Mouse (Mus musculus) mouse trophoblast stem cell (cell line): ENCODE data around the gene Fkbp6.
"Not testable (repeated sequence)": the region's sequence is repeated elsewhere in the genome, so short reads cannot be mapped to it uniquely, and the experiment has no call there.

Experiments used
- in situ Hi-C, 2 experiments: fragments of 300-500 bp; cut with MseI, MboI; formaldehyde crosslinking; loops; 2 replicates in 1 of 2; 3 replicates in 1 of 2; pipeline ENCODE4 v1.15.1; 2025

Fkbp6 gene

DNA sequence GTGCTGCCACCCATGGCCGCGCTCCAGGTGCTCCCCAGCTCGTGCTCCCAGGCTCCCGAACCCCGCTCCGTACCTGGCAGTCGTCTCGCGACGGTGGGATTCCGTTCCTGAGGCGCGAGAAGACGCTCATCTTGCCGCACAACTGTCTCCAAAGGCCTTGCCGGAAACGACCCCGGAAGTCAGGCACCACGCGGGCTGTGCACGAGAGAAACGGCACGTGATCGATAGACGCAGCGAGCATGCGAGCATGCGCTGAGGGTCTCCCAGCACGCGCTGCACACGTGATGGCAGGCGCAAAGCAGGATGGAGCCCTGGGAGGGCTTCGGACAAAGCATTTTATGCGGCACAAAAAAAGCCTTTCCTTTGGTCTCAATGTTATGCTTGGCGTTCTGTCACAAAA is at the start of gene Fkbp6:
Fkbp6 (minus strand) TSS at position 183 of the 400 bp plus-strand sequence.
- in situ Hi-C loops = no loop called here

DNA sequence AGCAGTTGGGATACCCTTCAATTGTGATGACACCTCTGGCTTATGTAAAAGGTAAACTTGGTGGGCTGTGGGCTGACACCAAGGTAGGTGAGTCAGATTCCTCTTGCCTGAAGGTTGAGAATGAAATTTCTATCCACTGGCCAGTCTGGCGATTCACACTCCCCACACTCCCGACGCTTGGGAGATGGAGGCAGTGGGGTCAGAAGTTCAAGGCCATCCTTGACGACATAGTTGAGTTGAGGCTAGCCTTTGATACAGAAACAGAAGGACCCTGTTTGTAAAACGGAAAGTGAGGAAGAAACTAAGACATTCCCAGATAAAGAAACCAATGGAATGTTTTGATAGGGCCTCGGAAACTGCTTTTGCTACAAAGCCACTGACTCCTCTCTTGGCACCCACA is 49.5 kb upstream of the Fkbp6 start:
- in situ Hi-C loops = no loop called here

DNA sequence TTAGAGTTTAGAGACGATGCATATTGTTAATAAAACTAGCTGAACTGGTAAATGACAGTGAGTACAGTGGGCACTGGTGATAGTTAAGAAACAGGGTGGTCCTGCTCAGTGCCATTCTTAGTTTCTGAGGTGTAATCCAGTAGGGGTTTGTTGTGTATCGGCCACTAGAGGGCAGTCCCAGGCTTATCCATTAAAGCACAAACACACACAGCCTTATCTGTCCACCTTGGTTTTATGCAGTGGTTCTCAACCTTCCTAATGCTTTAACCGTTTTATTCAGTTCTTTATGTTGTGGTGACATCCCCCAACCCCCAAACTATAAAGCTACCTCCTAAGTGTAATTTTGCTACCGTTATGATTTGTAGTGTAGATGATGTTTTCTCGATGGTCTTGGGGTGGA is 46.0 kb upstream of the Fkbp6 start:
- in situ Hi-C loops = no loop called here

DNA sequence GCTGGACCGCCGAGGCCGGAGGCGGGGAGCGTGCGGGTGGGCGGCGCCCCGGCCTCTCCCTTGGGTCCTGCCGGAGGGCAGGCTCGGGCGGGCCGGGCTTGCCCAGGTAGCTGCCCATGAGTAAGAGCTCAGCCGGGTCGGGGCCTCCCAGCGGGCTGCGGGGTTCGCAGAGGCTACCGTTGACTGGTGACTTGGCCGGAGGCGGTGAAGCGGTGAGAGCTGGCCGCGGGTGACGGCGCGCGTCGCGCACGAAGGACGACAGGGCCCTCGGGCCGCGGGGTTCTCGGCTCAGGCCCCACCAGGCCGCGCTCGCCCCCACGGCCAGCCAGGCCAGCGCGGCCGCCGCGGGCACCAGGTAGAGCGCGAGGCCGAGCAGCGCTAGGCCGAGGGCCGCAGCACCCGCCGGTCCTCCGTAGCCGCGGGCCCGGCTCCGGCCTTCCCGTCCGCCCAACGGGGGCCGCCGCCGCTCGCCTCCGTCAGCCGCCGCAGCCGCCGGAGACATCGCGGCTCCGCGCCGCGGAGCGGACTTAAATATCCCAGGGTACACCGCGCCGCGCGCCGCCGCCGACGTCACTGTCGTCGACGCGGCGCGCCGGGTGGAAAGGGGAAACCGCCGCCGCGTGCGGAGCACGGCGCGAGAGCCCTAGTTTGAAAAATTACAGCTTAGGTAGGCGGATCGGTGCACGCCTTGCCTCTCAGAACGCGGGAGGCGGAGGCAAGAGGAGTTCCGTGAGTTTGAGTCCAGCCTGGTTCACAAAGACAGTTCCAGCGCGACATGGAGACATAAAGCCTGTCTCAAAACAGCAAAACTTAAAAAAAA is 44.4 kb upstream of the Fkbp6 start, which contains the start of gene Pom121:
Pom121 (minus strand) TSS at position 543 of the 820 bp plus-strand sequence.
- in situ Hi-C loops = no loop called here

DNA sequence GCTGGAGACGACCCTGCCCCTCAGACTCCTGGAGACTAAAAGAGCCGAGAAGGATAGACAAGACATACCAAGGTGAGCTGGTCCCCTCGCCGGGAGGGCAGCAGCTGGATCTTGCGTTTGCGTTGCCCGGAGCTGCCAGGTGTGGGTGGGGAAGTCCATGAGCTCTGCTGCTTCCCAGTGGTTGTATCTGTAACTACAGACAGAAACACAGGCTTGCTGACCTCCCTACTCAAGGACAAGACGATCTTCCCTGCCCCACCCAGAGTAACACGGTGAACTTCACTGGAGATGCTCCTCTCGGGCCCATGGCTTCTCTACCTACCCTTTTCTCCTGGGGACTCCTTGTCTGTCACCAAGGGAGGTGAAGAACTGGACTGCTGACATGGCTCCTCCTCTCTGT is 33.9 kb upstream of the Fkbp6 start:
- in situ Hi-C loops = no loop called here

DNA sequence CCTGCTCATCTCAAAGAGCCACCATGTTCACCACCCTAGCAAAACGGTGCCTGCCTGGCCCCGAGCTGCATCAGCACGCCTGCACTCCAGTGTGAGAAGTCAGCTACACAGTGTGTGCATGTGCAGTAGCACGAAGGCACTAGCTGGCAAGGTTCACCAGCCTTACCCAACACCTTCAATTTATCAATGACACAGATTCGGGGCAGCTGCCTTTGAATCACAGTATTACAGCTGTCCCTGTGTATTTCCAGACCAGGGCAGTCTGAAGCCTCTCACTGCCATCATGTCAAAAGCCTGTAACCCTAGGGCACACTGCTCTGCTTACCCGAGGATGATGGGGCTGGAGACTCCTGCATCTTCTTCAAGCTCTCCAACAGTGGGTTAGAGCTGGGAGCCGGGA is 32.9 kb upstream of the Fkbp6 start:
- in situ Hi-C loops = no loop called here

DNA sequence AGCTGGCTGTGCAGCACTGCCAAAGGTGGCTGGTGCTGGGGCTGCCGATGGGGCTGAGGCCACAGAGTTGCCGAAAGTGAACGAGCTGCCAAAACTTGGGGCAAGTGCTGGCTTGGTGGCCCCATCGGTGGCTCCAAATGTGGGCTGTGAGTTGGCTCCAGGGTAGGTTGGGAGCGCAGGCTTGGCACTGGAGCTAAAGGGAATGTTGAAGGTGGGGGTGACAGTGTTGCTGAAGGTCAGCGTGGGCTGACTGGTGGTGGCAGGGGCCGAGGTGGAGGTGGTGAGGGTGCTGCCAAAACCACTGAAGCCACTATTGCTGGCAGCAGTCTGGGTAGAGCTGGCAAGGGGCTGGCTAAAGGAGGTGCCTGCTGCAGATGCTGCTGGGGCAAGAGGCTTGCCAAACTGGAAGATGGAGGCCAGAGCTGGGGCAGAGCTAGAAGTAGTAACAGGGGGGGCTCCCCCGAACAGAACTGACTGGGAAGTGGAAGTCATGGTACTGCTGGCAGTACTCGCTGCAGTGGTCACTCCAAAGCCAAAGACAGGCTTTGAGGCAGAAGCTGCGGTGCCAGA is 31.6 kb upstream of the Fkbp6 start:
- in situ Hi-C loops = no loop called here

DNA sequence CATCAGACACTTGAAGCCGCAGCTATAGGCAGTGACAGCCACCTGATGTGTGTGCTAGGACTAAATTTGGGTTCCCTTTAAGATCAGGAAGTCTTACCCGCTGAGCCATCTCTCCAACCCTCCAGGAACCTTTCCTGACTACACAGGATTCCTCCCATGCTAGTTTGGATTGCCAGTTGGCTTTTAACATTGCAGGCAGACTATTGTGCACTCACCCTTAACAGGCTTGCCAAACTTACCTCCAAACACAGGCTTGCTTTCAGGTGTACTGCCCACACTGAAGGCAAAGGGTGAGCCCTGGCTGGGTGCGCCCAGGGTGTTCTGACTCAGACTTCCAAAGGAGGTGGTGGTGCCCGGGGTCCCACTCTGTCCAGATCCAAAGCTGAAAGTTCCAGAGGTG is 30.8 kb upstream of the Fkbp6 start:
- in situ Hi-C loops = no loop called here

DNA sequence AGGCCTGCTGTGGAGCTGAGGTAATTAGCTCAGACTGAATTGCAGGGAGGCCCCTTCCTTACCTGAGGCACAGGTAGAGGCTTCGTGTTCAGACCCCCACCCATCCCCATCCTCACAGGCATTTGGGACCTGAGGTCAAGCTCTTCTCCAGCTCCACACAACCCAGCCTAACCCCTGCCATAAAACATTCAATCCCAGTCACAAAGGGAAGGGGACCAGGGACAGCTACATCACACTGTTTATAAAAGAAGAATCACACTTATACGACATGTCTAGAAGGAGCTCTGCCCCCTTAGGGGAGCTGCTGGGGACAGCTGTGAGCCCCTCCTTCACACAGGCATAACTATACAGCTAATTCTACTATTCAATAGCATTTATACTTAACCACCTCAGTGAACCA is 26.5 kb upstream of the Fkbp6 start:
- in situ Hi-C loops = no loop called here

DNA sequence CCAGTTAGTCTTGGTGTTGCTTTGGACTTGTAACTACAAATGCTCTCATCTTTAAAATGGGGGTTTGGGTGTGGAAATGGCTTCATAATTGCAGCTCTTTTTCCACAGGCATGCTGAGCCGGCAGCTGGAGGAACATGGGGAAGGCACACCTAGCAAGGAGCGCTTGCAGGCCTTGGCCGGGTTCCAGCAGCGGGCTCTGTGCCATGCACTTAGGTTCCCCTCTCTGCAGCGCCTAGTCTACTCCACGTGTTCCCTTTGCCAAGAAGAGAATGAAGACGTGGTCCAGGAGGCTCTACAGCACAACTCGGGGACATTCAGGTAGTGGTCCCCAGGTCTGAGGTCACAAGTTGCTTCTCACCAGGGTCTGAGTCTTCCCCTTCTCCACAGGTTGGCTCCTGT is 25.3 kb upstream of the Fkbp6 start:
- in situ Hi-C loops = no loop called here

DNA sequence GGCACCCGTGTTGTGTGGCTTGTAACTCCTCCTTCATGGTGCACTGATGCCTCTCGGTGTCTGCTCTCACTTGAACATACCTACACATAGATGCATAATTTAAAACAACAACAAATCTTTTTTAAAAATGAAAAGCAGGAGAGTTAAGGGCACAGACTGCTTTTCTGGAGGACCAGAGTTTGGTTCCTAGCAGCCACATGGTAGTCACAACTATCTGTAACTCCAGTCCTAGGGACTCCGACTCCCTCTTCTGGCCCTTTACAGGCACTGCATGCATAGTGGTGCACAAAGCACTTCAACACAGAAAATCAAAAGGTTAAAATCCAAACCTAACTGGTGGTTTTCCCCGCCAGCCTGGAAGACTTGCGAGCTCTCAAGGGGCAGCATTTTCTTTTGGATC is 23.8 kb upstream of the Fkbp6 start:
- in situ Hi-C loops = no loop called here

DNA sequence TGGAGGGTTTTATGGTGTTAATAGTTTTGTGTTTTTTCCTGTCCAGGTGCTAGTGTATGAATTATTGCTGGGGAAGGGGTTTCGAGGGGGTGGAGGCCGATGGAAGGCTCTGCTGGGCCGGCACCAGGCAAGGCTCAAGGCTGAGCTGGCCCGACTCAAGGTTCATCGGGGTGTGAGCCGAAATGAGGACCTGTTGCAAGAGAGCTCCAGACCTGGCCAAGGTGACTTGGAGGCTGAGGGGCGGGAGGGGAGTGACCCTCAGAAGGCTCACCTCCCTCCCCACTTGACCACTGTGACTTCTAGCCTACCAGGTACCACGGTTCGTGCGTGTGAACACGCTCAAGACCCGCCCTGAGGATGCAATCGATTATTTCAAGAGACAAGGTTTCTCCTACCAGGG is 21.4 kb upstream of the Fkbp6 start:
- in situ Hi-C loops = no loop called here

DNA sequence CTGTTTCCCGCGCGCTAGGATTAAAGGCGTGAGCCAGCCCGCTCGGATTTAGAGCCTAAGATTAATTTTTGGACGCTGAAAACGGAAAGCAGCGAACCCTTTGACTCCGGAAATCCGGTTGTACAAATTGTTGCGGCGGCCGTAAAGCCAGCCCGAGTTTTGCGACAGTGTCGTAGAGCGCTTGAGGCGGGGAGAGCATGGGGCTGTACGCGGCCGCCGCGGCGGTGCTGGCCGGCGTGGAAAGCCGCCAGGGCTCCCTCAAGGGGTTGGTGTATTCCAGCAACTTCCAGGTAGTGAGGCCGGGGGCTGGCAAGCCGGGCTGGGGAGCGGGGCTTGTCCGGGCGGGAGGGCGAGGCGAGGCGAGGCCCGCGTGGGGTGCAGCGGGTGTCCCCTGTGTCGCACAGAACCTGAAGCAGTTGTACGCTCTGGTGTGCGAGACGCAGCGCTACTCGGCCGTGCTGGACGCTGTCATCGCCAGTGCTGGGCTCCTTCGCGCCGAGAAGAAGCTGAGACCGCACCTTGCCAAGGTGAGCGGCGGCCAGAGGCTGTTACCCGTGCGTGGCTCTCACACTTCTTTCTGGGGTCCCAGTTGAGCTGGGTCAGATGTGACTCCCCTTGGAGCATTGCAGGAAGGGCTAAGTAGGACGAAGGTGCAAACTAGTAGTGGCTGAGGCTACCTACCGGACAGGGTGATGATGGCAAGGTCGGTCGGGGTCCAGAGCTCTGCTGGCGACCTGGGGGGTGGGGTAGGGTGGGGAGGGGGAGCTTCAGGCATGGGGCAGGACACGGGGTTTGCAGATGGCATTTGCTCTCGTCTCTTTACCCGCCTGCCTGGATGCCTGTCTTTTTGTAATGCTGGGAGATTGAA is 20.2 kb upstream of the Fkbp6 start, which contains the start of gene Nsun5:
Nsun5 (plus strand) TSS at position 167 of the 868 bp plus-strand sequence.
- in situ Hi-C loops = no loop called here

DNA sequence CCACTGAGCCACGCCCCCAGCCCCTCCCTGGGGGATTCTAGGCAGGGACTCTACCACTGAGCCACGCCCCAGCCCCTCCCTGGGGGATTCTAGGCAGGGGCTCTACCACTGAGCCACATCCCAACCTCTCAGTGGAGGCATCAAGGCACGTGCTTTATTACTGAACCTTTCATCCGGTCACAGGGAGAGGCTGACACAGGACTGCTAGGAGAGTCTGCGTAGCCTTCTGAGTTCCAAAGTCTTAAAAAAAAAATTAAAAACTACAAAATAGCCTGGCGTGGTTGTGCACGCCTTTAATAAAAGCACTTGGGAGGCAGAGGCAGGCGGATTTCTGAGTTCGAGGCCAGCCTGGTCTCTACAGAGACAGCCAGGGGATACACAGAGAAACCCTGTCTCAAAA is 19.4 kb upstream of the Fkbp6 start:
- in situ Hi-C loops = not testable (repeated sequence)

DNA sequence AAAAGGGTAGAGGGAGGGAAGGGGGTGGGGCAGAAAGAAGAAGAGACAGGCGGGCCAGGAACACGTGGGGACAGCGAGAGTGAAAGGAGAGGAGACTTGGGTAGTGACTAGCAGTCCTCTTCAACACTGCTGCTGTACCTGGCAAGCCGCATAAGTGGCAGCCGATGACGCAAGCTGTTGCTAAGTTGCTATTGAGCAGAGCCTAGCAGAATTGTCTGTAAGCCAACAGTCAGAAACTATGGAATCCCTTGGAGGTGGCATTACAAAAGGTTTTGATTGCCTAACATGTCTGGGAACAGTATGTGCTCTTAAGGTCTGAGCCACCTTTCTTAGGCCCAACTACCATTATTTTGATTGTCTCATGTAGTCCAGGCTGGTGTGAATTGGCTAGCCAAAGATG is 18.5 kb upstream of the Fkbp6 start:
- in situ Hi-C loops = no loop called here

DNA sequence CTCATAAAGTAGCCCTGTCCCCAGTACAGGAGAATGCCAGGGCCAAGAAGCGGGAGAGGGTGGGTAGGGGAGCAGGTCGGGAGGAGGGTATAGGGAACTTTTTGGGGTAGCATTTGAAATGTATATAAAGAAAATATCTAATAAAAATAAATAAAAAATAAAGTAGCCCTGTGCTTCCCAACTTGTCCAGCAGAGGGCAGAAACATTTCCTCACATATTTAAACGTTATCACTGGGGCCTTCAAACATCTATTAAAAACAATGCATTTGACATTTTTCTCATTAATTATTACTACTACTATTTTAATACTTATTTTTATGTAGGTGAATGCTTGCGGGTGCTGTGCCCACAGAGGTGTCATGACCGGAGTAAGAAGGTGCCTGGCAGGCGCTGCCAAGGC is 18.0 kb upstream of the Fkbp6 start:
- in situ Hi-C loops = no loop called here

DNA sequence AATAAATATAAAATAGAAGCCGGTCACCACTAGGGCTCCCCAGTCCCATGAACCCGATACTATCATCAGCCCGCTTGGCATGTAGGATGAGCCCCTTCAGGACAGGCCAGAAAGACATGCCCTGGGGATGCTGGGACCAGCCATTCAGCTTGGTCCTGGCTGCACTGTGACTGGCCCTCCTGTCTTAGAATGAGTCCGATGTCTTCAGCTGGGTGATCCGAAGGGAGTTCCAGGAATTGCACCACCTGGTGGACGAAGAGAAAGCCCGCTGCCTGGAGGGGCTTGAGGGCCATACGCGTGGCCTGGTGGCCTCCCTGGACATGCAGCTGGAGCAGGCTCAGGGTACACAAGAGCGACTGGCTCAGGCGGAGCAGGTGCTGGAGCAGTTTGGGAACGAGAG is 13.7 kb upstream of the Fkbp6 start:
- in situ Hi-C loops = no loop called here

DNA sequence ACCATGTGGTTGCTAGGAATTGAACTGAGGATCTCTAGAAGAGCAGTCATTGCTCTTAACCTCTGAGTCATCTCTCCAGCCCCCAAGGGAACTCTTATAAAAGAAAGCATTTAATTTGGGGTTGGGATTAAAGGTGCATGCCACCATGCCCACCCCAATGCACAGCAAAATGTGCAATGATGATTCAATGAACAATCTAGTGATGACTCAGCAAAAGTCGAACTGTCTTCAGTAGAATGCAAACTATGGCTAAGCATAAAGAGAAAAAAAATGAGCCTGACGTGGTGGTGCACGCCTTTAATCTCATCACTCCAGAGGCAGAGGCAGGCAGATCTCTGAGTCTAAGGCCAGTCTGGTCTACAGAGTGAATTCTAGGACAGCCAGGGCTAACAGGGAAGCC is 12.7 kb upstream of the Fkbp6 start:
- in situ Hi-C loops = no loop called here

DNA sequence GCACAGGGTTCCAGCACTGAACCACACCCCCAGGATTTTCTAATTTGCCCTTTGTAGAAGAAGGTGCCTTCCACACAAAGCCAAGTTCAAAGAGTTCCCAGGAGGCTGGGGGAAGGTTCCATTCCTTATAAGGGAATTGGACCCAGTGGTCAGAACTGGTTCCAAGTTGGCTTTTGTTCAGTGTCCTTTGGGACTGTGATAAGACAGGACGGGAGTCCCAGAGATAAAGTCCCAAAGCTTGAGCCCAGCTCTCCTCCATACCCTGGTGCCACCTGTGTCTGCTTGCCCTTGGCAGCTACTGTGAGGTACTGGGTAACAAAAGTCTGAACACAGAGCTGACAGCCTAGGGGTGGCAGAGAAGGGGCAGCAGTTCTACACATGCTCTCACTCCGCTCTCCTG is 9.9 kb upstream of the Fkbp6 start:
- in situ Hi-C loops = no loop called here

DNA sequence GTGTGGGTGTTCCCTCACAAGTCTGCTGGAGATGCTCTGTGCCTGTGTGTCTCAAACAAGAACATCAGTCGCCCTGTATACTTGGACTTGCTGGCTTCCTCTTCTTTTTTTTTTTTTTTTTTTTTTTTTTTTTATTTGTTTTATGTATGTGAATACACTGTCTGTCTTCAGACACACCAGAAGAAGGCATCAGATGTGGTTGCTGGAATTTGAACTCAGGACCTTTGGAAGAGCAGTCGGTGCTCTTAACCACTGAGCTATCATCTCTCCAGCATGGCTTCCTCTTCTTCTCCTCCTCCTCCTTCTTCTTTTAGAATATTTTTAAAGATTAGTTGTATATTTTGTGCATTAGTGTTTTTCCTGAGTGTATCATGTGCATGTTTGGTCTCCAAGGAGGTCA is 7.7 kb upstream of the Fkbp6 start:
- in situ Hi-C loops = no loop called here

DNA sequence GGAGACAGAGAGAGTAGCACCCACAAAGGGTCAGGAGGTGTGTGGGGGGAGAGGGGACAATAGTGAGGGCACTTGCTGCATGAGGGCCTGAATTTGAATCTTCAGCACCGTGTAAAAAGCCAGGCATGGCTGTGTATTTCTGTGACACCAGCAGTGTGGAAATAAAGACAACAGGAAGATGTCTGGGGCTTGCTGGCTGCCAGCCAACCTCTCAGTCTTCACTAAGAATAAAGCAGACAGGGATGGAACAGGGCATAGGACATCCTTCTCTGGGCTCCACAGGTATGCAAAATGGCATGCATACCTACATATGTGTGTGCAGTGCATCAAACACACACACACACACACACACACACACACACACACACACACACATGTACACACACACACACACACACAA is 6.2 kb upstream of the Fkbp6 start:
- in situ Hi-C loops = no loop called here

DNA sequence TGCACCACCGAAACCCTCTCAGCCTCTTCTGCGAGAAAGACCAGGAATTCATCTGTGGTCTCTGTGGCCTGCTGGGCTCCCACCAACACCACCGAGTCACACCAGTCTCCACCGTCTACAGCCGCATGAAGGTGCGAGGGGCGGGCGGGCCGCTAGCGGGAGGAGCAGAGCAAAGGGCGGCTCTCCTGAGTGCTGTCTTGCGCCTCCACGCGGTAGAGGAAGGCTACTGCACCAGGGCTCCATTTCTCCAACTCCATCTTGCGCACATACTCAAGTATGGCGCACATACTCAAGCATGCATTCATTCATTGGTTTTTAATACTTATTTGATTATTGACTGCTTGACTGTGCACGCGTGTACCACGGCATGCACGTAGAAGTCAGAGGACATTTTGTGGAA is 3.7 kb upstream of the Fkbp6 start:
- in situ Hi-C loops = no loop called here

DNA sequence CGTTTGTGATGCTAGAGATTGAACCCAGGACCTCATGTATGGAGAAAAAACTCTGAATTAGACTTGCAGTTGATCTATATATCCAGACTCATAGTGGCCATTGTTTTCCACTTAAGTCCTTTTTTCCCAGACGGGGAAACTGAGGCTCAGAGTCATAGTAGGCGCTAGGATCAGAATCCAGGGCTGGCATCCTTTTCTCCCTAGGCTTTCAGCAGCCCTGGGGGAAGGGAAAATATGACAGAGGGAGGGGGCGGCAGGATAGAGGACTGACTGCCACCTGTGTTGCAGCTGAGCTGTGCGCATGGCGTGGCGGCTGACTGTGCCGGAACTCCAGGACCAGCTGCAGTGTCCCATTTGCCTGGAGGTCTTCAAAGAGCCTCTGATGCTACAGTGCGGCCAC is 3.2 kb upstream of the Fkbp6 start, which contains the start of gene Trim50:
Trim50 (plus strand) TSS at position 301 of the 400 bp plus-strand sequence.
- in situ Hi-C loops = no loop called here
